In the genomic region with DNA sequence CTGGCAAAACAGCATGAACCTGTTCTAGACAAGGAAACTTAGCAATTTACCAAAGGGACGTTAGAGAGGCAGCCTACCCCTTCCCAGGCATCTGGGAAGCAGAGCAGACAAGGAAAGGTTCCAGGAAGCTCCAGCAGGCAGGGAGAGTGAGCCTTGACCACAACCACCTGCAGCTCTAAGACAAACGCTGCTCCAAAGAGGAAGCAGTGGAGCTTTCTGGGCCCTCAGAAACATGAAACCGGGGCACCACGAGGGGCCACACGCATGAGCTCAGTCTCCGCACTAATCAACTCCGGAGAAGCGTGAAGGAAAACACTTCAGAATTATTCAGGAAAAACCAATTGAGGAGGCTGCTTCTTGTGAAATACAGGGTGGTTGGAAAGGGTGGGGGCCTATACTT, we compare ENCODE assay signal across 19 mouse cellular contexts.
DNase-seq lines count a peak whose midpoint lies in the region; ATAC-seq lines count a peak whose summit lies in the region.
"Had no signal": no experiment of that assay in that cellular context is flagged by ENCODE, and none has a peak within 500 bp of the region (broad histone marks: within the 10 kb centered on the region; RNA-seq: fewer than 3 reads in every experiment).

No protein-coding gene starts in this region.

- ATAC-seq in kidney, embryonic 16.5 days (ENCODE audit: low FRiP score, low TSS enrichment) = peak; percentile 49
- no peak for ATAC-seq in limb, embryonic 13.5 days (ENCODE audit: low FRiP score, low read depth)
- ATAC-seq in forebrain, embryonic 16.5 days = no peak

- peak overlapping the region; percentile 7 for H3K27ac ChIP-seq in kidney, embryonic 16.5 days (ENCODE audit: low read length)
- peak overlapping the region; percentile 37 for H3K27ac ChIP-seq in embryonic facial prominence, embryonic 10.5 days (replicated peaks)
- peak overlapping the region; percentile 6; the same call in 1 of the 2 replicates for H3K27ac ChIP-seq in limb, embryonic 13.5 days
- H3K27ac ChIP-seq in forebrain, embryonic 16.5 days (ENCODE audit: low read length) = no peak overlapping the region
- H3K27ac ChIP-seq: hindbrain, embryonic 13.5 days; left cerebral cortex, adult 2 months; liver, embryonic 13.5 days; stomach, embryonic 15.5 days had no signal

- no peaks in the 10 kb centered on the region for H3K27me3 ChIP-seq in kidney, embryonic 16.5 days (ENCODE audit: insufficient read depth, low read length)
- no peaks in the 10 kb centered on the region for H3K27me3 ChIP-seq in embryonic facial prominence, embryonic 10.5 days (replicated peaks; ENCODE audit: low read depth, poor library complexity, severe bottlenecking)
- H3K27me3 ChIP-seq in limb, embryonic 13.5 days = no peaks in the 10 kb centered on the region
- H3K27me3 ChIP-seq in forebrain, embryonic 16.5 days (replicated peaks; ENCODE audit: control insufficient read depth, insufficient read depth, low read length) = no peaks in the 10 kb centered on the region
- H3K27me3 ChIP-seq: hindbrain, embryonic 13.5 days; liver, embryonic 13.5 days; stomach, embryonic 15.5 days had no signal

- 28% methylated on average over 8 of the region's 8 CpGs for WGBS in kidney, embryonic 16.5 days
- 50% methylated on average over 8 of the region's 8 CpGs for WGBS in embryonic facial prominence, embryonic 10.5 days
- 30% methylated on average over 8 of the region's 8 CpGs for WGBS in limb, embryonic 13.5 days
- 40% methylated on average over 8 of the region's 8 CpGs for WGBS in forebrain, embryonic 16.5 days

- H3K4me2 ChIP-seq in kidney, embryonic 16.5 days (replicated peaks; ENCODE audit: low read depth, low read length) = no peak overlapping the region
- no peak overlapping the region for H3K4me2 ChIP-seq in limb, embryonic 13.5 days (replicated peaks)
- no peak overlapping the region for H3K4me2 ChIP-seq in forebrain, embryonic 16.5 days (ENCODE audit: low read length)
- H3K4me2 ChIP-seq: hindbrain, embryonic 13.5 days; liver, embryonic 13.5 days; stomach, embryonic 15.5 days had no signal

- intact Hi-C loops in gastrocnemius, postnatal 14 days (cut with DNase I; ENCODE audit: low total_unique reads) = no loop called here

- H3K9ac ChIP-seq in kidney, embryonic 16.5 days (replicated peaks; ENCODE audit: low read length) = 0 out of 2 replicates have a peak overlapping the region, but pooled peaks have one; percentile 27
- no peak overlapping the region for H3K9ac ChIP-seq in limb, embryonic 13.5 days
- H3K9ac ChIP-seq in forebrain, embryonic 16.5 days (replicated peaks; ENCODE audit: low read depth, low read length) = no peak overlapping the region
- H3K9ac ChIP-seq: forebrain, postnatal 0 days; hindbrain, embryonic 13.5 days; liver, embryonic 13.5 days; stomach, embryonic 15.5 days had no signal

- no peak for DNase-seq in kidney, postnatal 10 days
- peak; percentile 16 for DNase-seq in Muller cell, postnatal 12 days (ENCODE audit: inconsistent ontology term)
- DNase-seq in embryonic facial prominence, embryonic 10.5 days (ENCODE audit: low spot score) = peak; percentile 23
- DNase-seq in gastrocnemius, postnatal 14 days = no peak
- DNase-seq: adrenal gland, adult 2 months; cerebellum, adult 11-12 months; forebrain, postnatal 0 days; heart, adult 18-20 months; kidney, adult 9 months; liver, embryonic 13.5 days; right cerebral cortex, postnatal 14 days; thymus, postnatal 14 days had no signal

- H3K36me3 ChIP-seq in kidney, embryonic 16.5 days (ENCODE audit: insufficient read depth, low read length) = peaks cover 4% of the 10 kb centered on the region; the same call in 1 of the 2 replicates
- peaks cover 12% of the 10 kb centered on the region for H3K36me3 ChIP-seq in embryonic facial prominence, embryonic 10.5 days (replicated peaks)
- no peaks in the 10 kb centered on the region for H3K36me3 ChIP-seq in limb, embryonic 13.5 days
- H3K36me3 ChIP-seq in forebrain, embryonic 16.5 days (ENCODE audit: control insufficient read depth, insufficient read depth) = no peaks in the 10 kb centered on the region
- H3K36me3 ChIP-seq: hindbrain, embryonic 13.5 days; stomach, embryonic 15.5 days had no signal

- no peak overlapping the region for H3K4me3 ChIP-seq in kidney, embryonic 16.5 days (ENCODE audit: low read length)
- H3K4me3 ChIP-seq in embryonic facial prominence, embryonic 10.5 days = no peak overlapping the region
- no peak overlapping the region for H3K4me3 ChIP-seq in limb, embryonic 13.5 days
- H3K4me3 ChIP-seq in forebrain, embryonic 16.5 days (replicated peaks; ENCODE audit: low read length) = no peak overlapping the region
- H3K4me3 ChIP-seq: hindbrain, embryonic 13.5 days; left cerebral cortex, adult 2 months; liver, embryonic 13.5 days; megakaryocyte, embryonic 14.5 days; stomach, embryonic 15.5 days had no signal

- peaks cover 35% of the 10 kb centered on the region for H3K4me1 ChIP-seq in kidney, embryonic 16.5 days (ENCODE audit: insufficient read depth, low read length)
- H3K4me1 ChIP-seq in embryonic facial prominence, embryonic 10.5 days = peaks cover 20% of the 10 kb centered on the region
- H3K4me1 ChIP-seq in limb, embryonic 13.5 days = peaks cover 17% of the 10 kb centered on the region
- 0 out of 2 replicates have a peak, but pooled peaks cover 4% of the 10 kb centered on the region for H3K4me1 ChIP-seq in forebrain, embryonic 16.5 days (replicated peaks; ENCODE audit: control insufficient read depth, insufficient read depth, low read length)
- H3K4me1 ChIP-seq: stomach, embryonic 15.5 days had no signal

- no peaks in the 10 kb centered on the region for H3K9me3 ChIP-seq in kidney, embryonic 16.5 days (ENCODE audit: low read length)
- no peaks in the 10 kb centered on the region for H3K9me3 ChIP-seq in embryonic facial prominence, embryonic 10.5 days
- H3K9me3 ChIP-seq in limb, embryonic 13.5 days = no peaks in the 10 kb centered on the region
- H3K9me3 ChIP-seq in forebrain, embryonic 16.5 days (ENCODE audit: control insufficient read depth, low read length) = 0 out of 2 replicates have a peak, but pooled peaks cover 3% of the 10 kb centered on the region
- H3K9me3 ChIP-seq: hindbrain, embryonic 13.5 days; liver, embryonic 13.5 days; stomach, embryonic 15.5 days had no signal

Comparison
In these comparisons a context has a peak if more than half of its experiments do, and no peak if none do; other contexts are left out.
1. DNase-seq: peak in Muller cell, postnatal 12 days (single experiment) and embryonic facial prominence, embryonic 10.5 days (single experiment); none in kidney, postnatal 10 days (single experiment) and gastrocnemius, postnatal 14 days (single experiment).